Mouse (Mus musculus): ENCODE measurements around the gene Cat. TPM values are rescaled to one million over a fixed set of nuclear protein-coding genes. Genes with fewer than 3 reads are reported as not detected.
A peak's percentile ranks its signal among the peaks of the same experiment; 100 is the strongest.

Gene Cat
- polyA plus RNA-seq, 1 experiment from 2014 or later: 75.4 TPM

- ATAC-seq (ENCODE audit: low FRiP score, low read depth): no peak
- H3K9ac ChIP-seq: no peak overlapping the region
- peaks cover 24% of the 10 kb centered on the region for H3K36me3 ChIP-seq
- H3K27ac ChIP-seq: no peak overlapping the region
- no peak overlapping the region for H3K4me2 ChIP-seq (replicated peaks)
- peaks cover 4% of the 10 kb centered on the region; the same call in 1 of the 2 replicates for H3K4me1 ChIP-seq
- 0 out of 2 replicates have a peak, but pooled peaks cover 3% of the 10 kb centered on the region for H3K27me3 ChIP-seq
- H3K9me3 ChIP-seq: no peaks in the 10 kb centered on the region
- WGBS: 87% methylated on average over 8 of the region's 8 CpGs
- H3K4me3 ChIP-seq: no peak overlapping the region
Observed at GRCm38 (mm10) chr2:103450267-103450666, 34.7 kb downstream of the Cat start.

- H3K36me3 ChIP-seq: peaks cover 20% of the 10 kb centered on the region
- 0 out of 2 replicates have a peak, but pooled peaks cover 3% of the 10 kb centered on the region for H3K27me3 ChIP-seq
- no peak overlapping the region for H3K9ac ChIP-seq
- no peak overlapping the region for H3K27ac ChIP-seq
- 75% methylated on average over 7 of the region's 7 CpGs for WGBS
- no peak overlapping the region for H3K4me3 ChIP-seq
- peaks cover 4% of the 10 kb centered on the region; the same call in 1 of the 2 replicates for H3K4me1 ChIP-seq
- ATAC-seq (ENCODE audit: low FRiP score, low read depth): no peak
- no peak overlapping the region for H3K4me2 ChIP-seq (replicated peaks)
- no peaks in the 10 kb centered on the region for H3K9me3 ChIP-seq
Observed at GRCm38 (mm10) chr2:103449813-103450212, 35.1 kb downstream of the Cat start.

GRCm38 (mm10) chr2:103448947-103449560 lies 35.9 kb downstream of the Cat start:
- Histone ChIP-seq H3K27ac (no peak overlapping the region), H3K9me3 (no peaks in the 10 kb centered on the region), H3K27me3 (0 out of 2 replicates have a peak, but pooled peaks cover 3% of the 10 kb centered on the region), H3K36me3 (peaks cover 12% of the 10 kb centered on the region), H3K4me1 (peaks cover 4% of the 10 kb centered on the region; the same call in 1 of the 2 replicates), H3K9ac (no peak overlapping the region), H3K4me2 (replicated peaks) (no peak overlapping the region), H3K4me3 (no peak overlapping the region)
- ATAC-seq (ENCODE audit: low FRiP score, low read depth): no peak
- 47% methylated on average over 14 of the region's 14 CpGs for WGBS

- Histone ChIP-seq H3K4me2 (replicated peaks) (no peak overlapping the region), H3K9me3 (no peaks in the 10 kb centered on the region), H3K27me3 (0 out of 2 replicates have a peak, but pooled peaks cover 3% of the 10 kb centered on the region), H3K4me3 (no peak overlapping the region), H3K9ac (no peak overlapping the region), H3K4me1 (peaks cover 4% of the 10 kb centered on the region; the same call in 1 of the 2 replicates), H3K27ac (no peak overlapping the region), H3K36me3 (no peaks in the 10 kb centered on the region)
- ATAC-seq (ENCODE audit: low FRiP score, low read depth): no peak
- WGBS: 82% methylated on average over 6 of the region's 6 CpGs
Observed at GRCm38 (mm10) chr2:103446326-103446725, 38.6 kb downstream of the Cat start.

- Histone ChIP-seq H3K9me3 (no peaks in the 10 kb centered on the region), H3K27me3 (0 out of 2 replicates have a peak, but pooled peaks cover 3% of the 10 kb centered on the region), H3K4me2 (replicated peaks) (no peak overlapping the region), H3K4me1 (peaks cover 4% of the 10 kb centered on the region; the same call in 1 of the 2 replicates), H3K27ac (no peak overlapping the region), H3K9ac (no peak overlapping the region), H3K4me3 (no peak overlapping the region), H3K36me3 (no peaks in the 10 kb centered on the region)
- no peak for ATAC-seq (ENCODE audit: low FRiP score, low read depth)
- WGBS: 67% methylated on average over 6 of the region's 6 CpGs
Observed at GRCm38 (mm10) chr2:103445776-103446175, 39.2 kb downstream of the Cat start.

GRCm38 (mm10) chr2:103439710-103440109 lies 45.2 kb downstream of the Cat start:
- no peaks in the 10 kb centered on the region for H3K9me3 ChIP-seq
- peak overlapping the region; percentile 57 for H3K4me2 ChIP-seq (replicated peaks)
- H3K9ac ChIP-seq: peak overlapping the region; percentile 32
- no peak overlapping the region for H3K27ac ChIP-seq
- H3K27me3 ChIP-seq: no peaks in the 10 kb centered on the region
- H3K4me1 ChIP-seq: peaks cover 11% of the 10 kb centered on the region
- ATAC-seq (ENCODE audit: low FRiP score, low read depth): 0 out of 2 replicates have a peak, but pooled peaks have one; percentile 42
- H3K36me3 ChIP-seq: no peaks in the 10 kb centered on the region
- WGBS: 4% methylated on average over 12 of the region's 12 CpGs
- peak overlapping the region; percentile 24 for H3K4me3 ChIP-seq

GRCm38 (mm10) chr2:103439071-103439622 lies 45.8 kb downstream of the Cat start:
- WGBS: 90% methylated on average over 11 of the region's 11 CpGs
- no peaks in the 10 kb centered on the region for H3K36me3 ChIP-seq
- no peak overlapping the region for H3K4me3 ChIP-seq
- no peak overlapping the region for H3K4me2 ChIP-seq (replicated peaks)
- H3K27ac ChIP-seq: no peak overlapping the region
- no peak overlapping the region for H3K9ac ChIP-seq
- no peaks in the 10 kb centered on the region for H3K9me3 ChIP-seq
- H3K27me3 ChIP-seq: no peaks in the 10 kb centered on the region
- no peak for ATAC-seq (ENCODE audit: low FRiP score, low read depth)
- peaks cover 11% of the 10 kb centered on the region for H3K4me1 ChIP-seq

GRCm38 (mm10) chr2:103436534-103436933 lies 48.4 kb downstream of the Cat start:
- H3K4me3 ChIP-seq: no peak overlapping the region
- no peak overlapping the region for H3K9ac ChIP-seq
- no peaks in the 10 kb centered on the region for H3K9me3 ChIP-seq
- no peaks in the 10 kb centered on the region for H3K27me3 ChIP-seq
- H3K4me2 ChIP-seq (replicated peaks): no peak overlapping the region
- peak overlapping the region; percentile 53; the same call in 1 of the 2 replicates for H3K27ac ChIP-seq
- H3K4me1 ChIP-seq: peaks cover 11% of the 10 kb centered on the region
- no peaks in the 10 kb centered on the region for H3K36me3 ChIP-seq
- peak; percentile 67; the same call in 1 of the 2 replicates for ATAC-seq (ENCODE audit: low FRiP score, low read depth)
- 30% methylated on average over 5 of the region's 5 CpGs for WGBS

- Histone ChIP-seq H3K36me3 (no peaks in the 10 kb centered on the region), H3K27ac (no peak overlapping the region), H3K4me2 (replicated peaks) (no peak overlapping the region), H3K9ac (no peak overlapping the region), H3K4me1 (peaks cover 11% of the 10 kb centered on the region), H3K4me3 (no peak overlapping the region), H3K27me3 (no peaks in the 10 kb centered on the region), H3K9me3 (no peaks in the 10 kb centered on the region)
- WGBS: 68% methylated on average over 2 of the region's 2 CpGs
- ATAC-seq (ENCODE audit: low FRiP score, low read depth): no peak
Observed at GRCm38 (mm10) chr2:103435110-103435509, 49.9 kb downstream of the Cat start.

- Histone ChIP-seq H3K4me2 (replicated peaks) (no peak overlapping the region), H3K36me3 (no peaks in the 10 kb centered on the region), H3K27me3 (no peaks in the 10 kb centered on the region), H3K27ac (no peak overlapping the region), H3K4me1 (peaks cover 11% of the 10 kb centered on the region), H3K4me3 (no peak overlapping the region), H3K9ac (no peak overlapping the region), H3K9me3 (no peaks in the 10 kb centered on the region)
- no peak for ATAC-seq (ENCODE audit: low FRiP score, low read depth)
- WGBS: 56% methylated on average over 8 of the region's 8 CpGs
Observed at GRCm38 (mm10) chr2:103432695-103433275, 52.2 kb downstream of the Cat start.

GRCm38 (mm10) chr2:103430712-103431111 lies 54.2 kb downstream of the Cat start:
- WGBS: 40% methylated on average over 1 of the region's 1 CpGs
- no peak overlapping the region for H3K27ac ChIP-seq
- H3K4me2 ChIP-seq (replicated peaks): no peak overlapping the region
- no peaks in the 10 kb centered on the region for H3K4me1 ChIP-seq
- H3K9ac ChIP-seq: no peak overlapping the region
- no peak overlapping the region for H3K4me3 ChIP-seq
- no peak for ATAC-seq (ENCODE audit: low FRiP score, low read depth)
- H3K27me3 ChIP-seq: no peaks in the 10 kb centered on the region
- H3K36me3 ChIP-seq: no peaks in the 10 kb centered on the region
- H3K9me3 ChIP-seq: no peaks in the 10 kb centered on the region

GRCm38 (mm10) chr2:103428356-103428755 lies 56.6 kb downstream of the Cat start:
- H3K4me1 ChIP-seq: no peaks in the 10 kb centered on the region
- no peak overlapping the region for H3K4me3 ChIP-seq
- WGBS: 75% methylated on average over 3 of the region's 3 CpGs
- ATAC-seq (ENCODE audit: low FRiP score, low read depth): no peak
- H3K9ac ChIP-seq: no peak overlapping the region
- no peaks in the 10 kb centered on the region for H3K36me3 ChIP-seq
- no peaks in the 10 kb centered on the region for H3K27me3 ChIP-seq
- no peaks in the 10 kb centered on the region for H3K9me3 ChIP-seq
- no peak overlapping the region for H3K27ac ChIP-seq
- no peak overlapping the region for H3K4me2 ChIP-seq (replicated peaks)

Data from limb, embryonic 13.5 days (tissue).